Mouse (Mus musculus): ENCODE results near the gene Ehbp1. TPM values are rescaled to one million over a fixed set of nuclear protein-coding genes. Genes with fewer than 3 reads are reported as not detected.

Gene Ehbp1
- polyA plus RNA-seq, 1 experiment: 0.04 TPM

- no peak overlapping the region for H3K4me3 ChIP-seq (replicated peaks)
- H3K36me3 ChIP-seq (ENCODE audit: control insufficient read depth): no peaks in the 10 kb centered on the region
- H3K4me1 ChIP-seq (ENCODE audit: control insufficient read depth): no peaks in the 10 kb centered on the region
- no peaks in the 10 kb centered on the region for H3K9me3 ChIP-seq (ENCODE audit: control insufficient read depth, low read length)
- TF ChIP-seq TAL1 (IDR thresholded peaks at IDR 0.05; ENCODE audit: low read length) (no peak), GATA1 (IDR thresholded peaks at IDR 0.05; ENCODE audit: low read length) (no peak)
- H3K27me3 ChIP-seq (ENCODE audit: control insufficient read depth): no peaks in the 10 kb centered on the region
Measured at GRCm38 (mm10) chr11:22155366-22156095, 186.6 kb downstream of the Ehbp1 start.

GRCm38 (mm10) chr11:22154501-22155294 lies 187.4 kb downstream of the Ehbp1 start:
- H3K4me3 ChIP-seq (replicated peaks): no peak overlapping the region
- H3K36me3 ChIP-seq (ENCODE audit: control insufficient read depth): no peaks in the 10 kb centered on the region; the same call in 1 of the 2 replicates
- H3K9me3 ChIP-seq (ENCODE audit: control insufficient read depth, low read length): no peaks in the 10 kb centered on the region
- H3K4me1 ChIP-seq (ENCODE audit: control insufficient read depth): no peaks in the 10 kb centered on the region
- H3K27me3 ChIP-seq (ENCODE audit: control insufficient read depth): no peaks in the 10 kb centered on the region
- no peak for TF ChIP-seq TAL1 (IDR thresholded peaks at IDR 0.05; ENCODE audit: low read length)
- TF ChIP-seq GATA1 (IDR thresholded peaks at IDR 0.05; ENCODE audit: low read length): no peak

GRCm38 (mm10) chr11:22140737-22141136 lies 201.4 kb downstream of the Ehbp1 start:
- TF ChIP-seq TAL1 (IDR thresholded peaks at IDR 0.05; ENCODE audit: low read length) (no peak), GATA1 (IDR thresholded peaks at IDR 0.05; ENCODE audit: low read length) (no peak)
- no peaks in the 10 kb centered on the region for H3K9me3 ChIP-seq (ENCODE audit: control insufficient read depth, low read length)
- no peaks in the 10 kb centered on the region for H3K27me3 ChIP-seq (ENCODE audit: control insufficient read depth)
- no peaks in the 10 kb centered on the region for H3K4me1 ChIP-seq (ENCODE audit: control insufficient read depth)
- H3K36me3 ChIP-seq (ENCODE audit: control insufficient read depth): peaks cover 2% of the 10 kb centered on the region; the same call in 1 of the 2 replicates
- no peak overlapping the region for H3K4me3 ChIP-seq (replicated peaks)

- Histone ChIP-seq H3K27me3 (ENCODE audit: control insufficient read depth) (no peaks in the 10 kb centered on the region), H3K4me1 (ENCODE audit: control insufficient read depth) (no peaks in the 10 kb centered on the region), H3K4me3 (replicated peaks) (no peak overlapping the region), H3K9me3 (ENCODE audit: control insufficient read depth, low read length) (no peaks in the 10 kb centered on the region), H3K36me3 (ENCODE audit: control insufficient read depth) (peaks cover 2% of the 10 kb centered on the region; the same call in 1 of the 2 replicates)
- TF ChIP-seq TAL1 (IDR thresholded peaks at IDR 0.05; ENCODE audit: low read length) (no peak), GATA1 (IDR thresholded peaks at IDR 0.05; ENCODE audit: low read length) (no peak)
Measured at GRCm38 (mm10) chr11:22138466-22138865, 203.6 kb downstream of the Ehbp1 start.

- H3K27me3 ChIP-seq (ENCODE audit: control insufficient read depth): no peaks in the 10 kb centered on the region
- H3K36me3 ChIP-seq (ENCODE audit: control insufficient read depth): no peaks in the 10 kb centered on the region
- TF ChIP-seq TAL1 (IDR thresholded peaks at IDR 0.05; ENCODE audit: low read length): no peak
- TF ChIP-seq GATA1 (IDR thresholded peaks at IDR 0.05; ENCODE audit: low read length): no peak
- no peaks in the 10 kb centered on the region for H3K4me1 ChIP-seq (ENCODE audit: control insufficient read depth)
- no peak overlapping the region for H3K4me3 ChIP-seq (replicated peaks)
- H3K9me3 ChIP-seq (ENCODE audit: control insufficient read depth, low read length): no peaks in the 10 kb centered on the region
Measured at GRCm38 (mm10) chr11:22125188-22125587, 216.9 kb downstream of the Ehbp1 start.

GRCm38 (mm10) chr11:22118853-22119252 lies 223.2 kb downstream of the Ehbp1 start:
- TF ChIP-seq GATA1 (IDR thresholded peaks at IDR 0.05; ENCODE audit: low read length) (no peak), TAL1 (IDR thresholded peaks at IDR 0.05; ENCODE audit: low read length) (no peak)
- no peaks in the 10 kb centered on the region for H3K27me3 ChIP-seq (ENCODE audit: control insufficient read depth)
- H3K36me3 ChIP-seq (ENCODE audit: control insufficient read depth): no peaks in the 10 kb centered on the region
- H3K4me1 ChIP-seq (ENCODE audit: control insufficient read depth): no peaks in the 10 kb centered on the region
- H3K9me3 ChIP-seq (ENCODE audit: control insufficient read depth, low read length): no peaks in the 10 kb centered on the region
- no peak overlapping the region for H3K4me3 ChIP-seq (replicated peaks)

- H3K36me3 ChIP-seq (ENCODE audit: control insufficient read depth): no peaks in the 10 kb centered on the region
- TF ChIP-seq GATA1 (IDR thresholded peaks at IDR 0.05; ENCODE audit: low read length) (no peak), TAL1 (IDR thresholded peaks at IDR 0.05; ENCODE audit: low read length) (no peak)
Measured at GRCm38 (mm10) chr11:22112161-22112560, 229.9 kb downstream of the Ehbp1 start.

GRCm38 (mm10) chr11:22089346-22089745 lies 252.7 kb downstream of the Ehbp1 start:
- TF ChIP-seq GATA1 (IDR thresholded peaks at IDR 0.05; ENCODE audit: low read length) (no peak), TAL1 (IDR thresholded peaks at IDR 0.05; ENCODE audit: low read length) (no peak)
- Histone ChIP-seq H3K9me3 (ENCODE audit: control insufficient read depth, low read length) (no peaks in the 10 kb centered on the region), H3K4me1 (ENCODE audit: control insufficient read depth) (no peaks in the 10 kb centered on the region), H3K27me3 (ENCODE audit: control insufficient read depth) (no peaks in the 10 kb centered on the region), H3K36me3 (ENCODE audit: control insufficient read depth) (no peaks in the 10 kb centered on the region; the same call in 1 of the 2 replicates), H3K4me3 (replicated peaks) (no peak overlapping the region)

More at GRCm38 (mm10) chr11:22112161-22112560, 229.9 kb downstream of the Ehbp1 start:
- no peaks in the 10 kb centered on the region for H3K9me3 ChIP-seq (ENCODE audit: control insufficient read depth, low read length)
- H3K4me1 ChIP-seq (ENCODE audit: control insufficient read depth): no peaks in the 10 kb centered on the region
- H3K4me3 ChIP-seq (replicated peaks): no peak overlapping the region
- no peaks in the 10 kb centered on the region for H3K27me3 ChIP-seq (ENCODE audit: control insufficient read depth)

GRCm38 (mm10) chr11:22063352-22063751 lies 278.7 kb downstream of the Ehbp1 start:
- no peaks in the 10 kb centered on the region for H3K9me3 ChIP-seq (ENCODE audit: control insufficient read depth, low read length)
- no peak overlapping the region for H3K4me3 ChIP-seq (replicated peaks)
- H3K36me3 ChIP-seq (ENCODE audit: control insufficient read depth): peaks cover 2% of the 10 kb centered on the region; the same call in 1 of the 2 replicates
- H3K4me1 ChIP-seq (ENCODE audit: control insufficient read depth): no peaks in the 10 kb centered on the region
- TF ChIP-seq GATA1 (IDR thresholded peaks at IDR 0.05; ENCODE audit: low read length) (no peak), TAL1 (IDR thresholded peaks at IDR 0.05; ENCODE audit: low read length) (no peak)
- no peaks in the 10 kb centered on the region for H3K27me3 ChIP-seq (ENCODE audit: control insufficient read depth)

Data from erythroblast, embryonic 14.5 days (primary cell).